Mouse (Mus musculus) liver, embryonic 14.5 days (tissue): ENCODE measurements around the gene Ssh2. TPM values are rescaled to one million over a fixed set of nuclear protein-coding genes. Genes with fewer than 3 reads are reported as not detected.
"Not testable (repeated sequence)": the region's sequence is repeated elsewhere in the genome, so short reads cannot be mapped to it uniquely, and the experiment has no call there.

Source experiments
- ATAC-seq: fragments of 200-750 bp; cut with Nextera tagmentation; 2 replicates; pipeline ENCODE4 v1.8.0; 2017; ENCODE audit warnings: moderate number of reproducible peaks, mild to moderate bottlenecking, moderate library complexity; ENCODE audit not compliant: insufficient read depth
- DNase-seq, 3 experiments: peaks; one replicate each; pipeline ENCODE4 v3.0.0-alpha.2; 2012 to 2013; ENCODE audit warnings: low read depth in 3 of 3, low spot score in 3 of 3
- H3K27ac ChIP-seq: fragments of 300-500 bp; sonication (generic); 2 replicates; pipeline ENCODE4 v1.5.1; 2014; ENCODE audit warnings: moderate library complexity, mild to moderate bottlenecking, control low read depth, inconsistent platforms
- H3K27me3 ChIP-seq: fragments of 300-500 bp; sonication (generic); 2 replicates; pipeline ENCODE4 v1.6.1; 2014; ENCODE audit warnings: mild to moderate bottlenecking, low read length, moderate library complexity; ENCODE audit not compliant: control insufficient read depth, insufficient read depth
- H3K36me3 ChIP-seq: fragments of 300-500 bp; sonication (generic); replicated peaks from 2 replicates; pipeline ENCODE4 v1.6.1; 2014; ENCODE audit warnings: low read depth; ENCODE audit not compliant: control insufficient read depth, insufficient read depth
- H3K4me1 ChIP-seq, 2 experiments: fragments of 200-500 bp in 1 of 2; fragments of 300-500 bp in 1 of 2; sonication (generic) in 1 of 2; replicated peaks; 2 replicates each; pipeline ENCODE4 v1.6.1; 2012 to 2014; ENCODE audit warnings: antibody characterized with exemption in 1 of 2, inconsistent platforms in 1 of 2, low read length in 1 of 2; ENCODE audit not compliant: control insufficient read depth in 2 of 2, insufficient read depth in 2 of 2
- H3K4me2 ChIP-seq: fragments of 300-500 bp; sonication (generic); 2 replicates; pipeline ENCODE4 v1.6.1; 2014; ENCODE audit warnings: low read depth, mild to moderate bottlenecking, control low read depth, moderate library complexity
- H3K4me3 ChIP-seq, 2 experiments: fragments of 200-500 bp in 1 of 2; fragments of 300-500 bp in 1 of 2; sonication (generic) in 1 of 2; 2 replicates each; pipeline ENCODE4 v1.5.1; 2012 to 2014; ENCODE audit warnings: low read depth in 2 of 2, low read length in 2 of 2, mild to moderate bottlenecking in 2 of 2, control low read depth in 1 of 2, inconsistent platforms in 1 of 2, moderate library complexity in 1 of 2; ENCODE audit not compliant: insufficient read depth in 1 of 2
- H3K9ac ChIP-seq: fragments of 300-500 bp; sonication (generic); replicated peaks from 2 replicates; pipeline ENCODE4 v1.6.1; 2014; ENCODE audit warnings: mild to moderate bottlenecking, control low read depth, moderate library complexity
- H3K9me3 ChIP-seq: fragments of 300-500 bp; sonication (generic); 2 replicates; pipeline ENCODE4 v1.6.1; 2016; ENCODE audit warnings: low read length, mixed read lengths; ENCODE audit not compliant: control insufficient read depth
- CTCF ChIP-seq: IDR thresholded peaks from 2 replicates; pipeline ENCODE4 v1.5.1; 2016; ENCODE audit warnings: antibody characterized with exemption, low read depth, control low read depth
- EP300 ChIP-seq: IDR thresholded peaks from 2 replicates; pipeline ENCODE4 v1.6.1; 2016; ENCODE audit warnings: antibody characterized with exemption, low read depth
- WGBS: fragments of 180-500 bp; shearing (Covaris S2); extraction: QIAGEN DNeasy Blood & Tissue Kit; methylation state at CpG from one replicate; pipeline ENCODE4 v1.1.7; 2014; ENCODE audit not compliant: insufficient replicate concordance; 5-methylcytosine and 5-hydroxymethylcytosine counted together
- polyA plus RNA-seq, 2 experiments: library from polyadenylated mRNA; depleted of rRNA in 1 of 2; stranded (reverse) in 1 of 2; unstranded in 1 of 2; fragments of >200 nt; fragmentation: Nextera tagmentation in 1 of 2; extraction: Ambion mirVana in 1 of 2; gene quantifications; 2 replicates each; pipeline versions ENCODE4 v1.2.1 to v1.2.3; 2012 to 2014

The Ssh2 gene
- polyA plus RNA-seq, 2 experiments, result 2.5 to 3.6 TPM

DNA sequence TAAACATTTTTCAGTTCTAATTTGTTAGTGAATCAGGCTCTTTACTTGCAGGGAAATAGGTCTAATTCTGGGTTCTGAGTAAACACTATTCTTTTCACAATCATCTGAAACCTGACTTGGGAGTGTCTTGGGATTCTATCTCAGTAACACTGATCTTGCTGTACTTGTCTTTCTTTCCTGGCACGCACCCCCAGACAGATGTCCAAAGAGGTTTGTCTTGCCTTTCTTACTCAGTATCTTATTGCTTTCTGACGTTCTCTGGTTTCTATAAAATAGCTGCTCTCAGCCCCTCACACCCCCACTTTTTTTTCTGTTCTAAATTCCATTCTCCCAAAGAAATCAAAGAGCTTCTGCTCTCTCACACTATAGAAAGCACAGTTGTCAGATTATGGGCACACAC lies 51.3 kb downstream of the Ssh2 start:
- no peak overlapping the region for H3K9ac ChIP-seq
- H3K4me3 ChIP-seq, result no peak overlapping the region
- ATAC-seq (no peak), DNase-seq (no peak)
- WGBS, result 75% methylated on average over 2 of the region's 2 CpGs
- TF ChIP-seq CTCF (no peak), EP300 (no peak)
- H3K4me2 ChIP-seq, result no peak overlapping the region
- no peaks in the 10 kb centered on the region for H3K9me3 ChIP-seq
- no peak overlapping the region for H3K27ac ChIP-seq
- H3K4me1 ChIP-seq, result no peaks in the 10 kb centered on the region
- H3K36me3 ChIP-seq, result no peaks in the 10 kb centered on the region
- H3K27me3 ChIP-seq, result no peaks in the 10 kb centered on the region

DNA sequence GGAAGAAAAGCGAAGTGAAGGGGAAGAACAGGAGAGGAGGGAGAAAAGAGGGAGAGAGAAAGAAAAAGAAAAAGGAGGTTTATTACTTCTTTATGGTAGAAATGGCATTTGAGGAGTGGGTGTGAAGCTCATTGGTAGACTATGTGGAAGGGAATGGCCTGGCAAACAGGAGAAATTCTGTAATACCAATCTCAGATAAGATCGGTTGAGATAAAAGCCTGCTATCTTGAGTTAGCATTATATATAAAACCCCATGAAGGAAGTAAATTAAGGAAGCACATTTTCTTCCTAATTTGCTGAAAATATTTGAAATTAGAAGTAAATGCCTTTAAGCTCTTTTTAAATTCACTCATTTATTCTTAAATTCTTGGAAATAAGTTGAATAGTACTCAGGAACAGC lies 59.9 kb downstream of the Ssh2 start:
- ATAC-seq, result no peak
- Histone ChIP-seq H3K9ac (no peak overlapping the region), H3K9me3 (no peaks in the 10 kb centered on the region), H3K27me3 (no peaks in the 10 kb centered on the region), H3K36me3 (no peaks in the 10 kb centered on the region), H3K4me1 (no peaks in the 10 kb centered on the region), H3K4me3 (no peak overlapping the region), H3K4me2 (no peak overlapping the region), H3K27ac (no peak overlapping the region)
- no peak for DNase-seq
- WGBS, result 79% methylated on average over 2 of the region's 2 CpGs
- TF ChIP-seq CTCF (no peak), EP300 (no peak)

- H3K27ac ChIP-seq, H3K9ac ChIP-seq, H3K4me2 ChIP-seq, H3K36me3 ChIP-seq, H3K27me3 ChIP-seq, DNase-seq, H3K9me3 ChIP-seq, H3K4me3 ChIP-seq, ATAC-seq, H3K4me1 ChIP-seq: not testable (repeated sequence)
- 83% methylated on average over 1 of the region's 1 CpGs for WGBS
Measured at GRCm38 (mm10) chr11:77278538-77278937, 62.5 kb downstream of the Ssh2 start.

- 79% methylated on average over 1 of the region's 1 CpGs for WGBS
- H3K9me3 ChIP-seq, result no peaks in the 10 kb centered on the region
- no peak overlapping the region for H3K27ac ChIP-seq
- ATAC-seq, result no peak
- no peaks in the 10 kb centered on the region for H3K36me3 ChIP-seq
- DNase-seq, result no peak
- H3K4me1 ChIP-seq, result no peaks in the 10 kb centered on the region
- H3K27me3 ChIP-seq, result no peaks in the 10 kb centered on the region
- no peak overlapping the region for H3K4me2 ChIP-seq
- no peak overlapping the region for H3K9ac ChIP-seq
- no peak overlapping the region for H3K4me3 ChIP-seq
- TF ChIP-seq EP300, result no peak
- no peak for TF ChIP-seq CTCF
Measured at GRCm38 (mm10) chr11:77280219-77280618, 64.1 kb downstream of the Ssh2 start.

GRCm38 (mm10) chr11:77291447-77291846 lies 75.4 kb downstream of the Ssh2 start:
- ATAC-seq, result no peak
- TF ChIP-seq EP300 (no peak), CTCF (no peak)
- H3K9ac ChIP-seq, result no peak overlapping the region
- no peaks in the 10 kb centered on the region for H3K9me3 ChIP-seq
- H3K4me1 ChIP-seq, result no peaks in the 10 kb centered on the region
- H3K36me3 ChIP-seq, result no peaks in the 10 kb centered on the region
- DNase-seq, result no peak
- H3K4me2 ChIP-seq, result no peak overlapping the region
- no peaks in the 10 kb centered on the region for H3K27me3 ChIP-seq
- WGBS, result 68% methylated on average over 4 of the region's 4 CpGs
- H3K27ac ChIP-seq, result no peak overlapping the region
- no peak overlapping the region for H3K4me3 ChIP-seq

DNA sequence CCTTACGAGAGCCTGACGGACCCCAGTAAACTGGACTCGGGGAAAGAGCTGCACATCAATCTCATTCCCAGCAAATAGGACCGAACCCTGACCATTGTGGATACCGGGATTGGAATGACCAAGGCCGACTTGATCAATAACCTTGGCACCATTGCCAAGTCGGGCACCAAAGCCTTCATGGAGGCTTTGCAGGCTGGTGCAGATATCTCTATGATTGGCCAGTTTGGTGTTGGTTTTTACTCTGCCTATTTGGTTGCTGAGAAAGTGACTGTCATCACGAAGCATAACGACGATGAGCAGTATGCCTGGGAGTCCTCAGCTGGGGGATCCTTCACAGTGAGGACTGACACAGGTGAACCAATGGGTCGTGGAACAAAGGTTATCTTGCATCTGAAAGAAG lies 77.6 kb downstream of the Ssh2 start:
- not testable (repeated sequence) for DNase-seq, H3K27me3 ChIP-seq, H3K4me3 ChIP-seq, H3K9ac ChIP-seq, H3K4me1 ChIP-seq, ATAC-seq, H3K4me2 ChIP-seq, H3K36me3 ChIP-seq, H3K9me3 ChIP-seq, H3K27ac ChIP-seq
- WGBS, result 80% methylated on average over 9 of the region's 11 CpGs
